Mouse (Mus musculus) hematopoietic multipotent progenitor cell, adult 10-12 weeks (in vitro differentiated cells): ENCODE data around the gene Hspa12b. TPM values are rescaled to one million over a fixed set of nuclear protein-coding genes. Genes with fewer than 3 reads are reported as not detected.

Source experiments
- polyA plus RNA-seq: library from polyadenylated mRNA; stranded (reverse); fragments of >175 nt; gene quantifications from 2 replicates; pipeline ENCODE4 v1.2.3, GENCODE M21; 2012; ENCODE audit warnings: low replicate concordance

The Hspa12b gene
- polyA plus RNA-seq: 0.31 and 0.95 TPM in 2 replicates

GRCm38 (mm10) chr2:131127161-131127730 is at the start of gene Hspa12b:
TSS of gene Hspa12b (plus strand) at chr2:131127280.

GRCm38 (mm10) chr2:131086667-131087390 is 40.3 kb upstream of the Hspa12b start, which contains the start of gene Siglec1:
TSS of gene Siglec1 (minus strand) at chr2:131086765.

GRCm38 (mm10) chr2:131132930-131133547 is 6.0 kb downstream of the Hspa12b start, which contains the start of gene Gm11037:
TSS of gene Gm11037 (plus strand) at chr2:131133497.

GRCm38 (mm10) chr2:131159938-131160581 is 33.0 kb downstream of the Hspa12b start, which contains the start of gene 1700037H04Rik:
TSS of gene 1700037H04Rik (minus strand) at chr2:131160081.

GRCm38 (mm10) chr2:131179990-131180587 is 53.0 kb downstream of the Hspa12b start, which contains the start of gene Cenpb:
TSS of gene Cenpb (minus strand) at chr2:131180067.

GRCm38 (mm10) chr2:131186771-131187601 is 59.9 kb downstream of the Hspa12b start, which contains the start of the genes Cdc25b and Spef1:
TSS of gene Cdc25b (plus strand) at chr2:131186949.
TSS of gene Spef1 (minus strand) at chr2:131187282.

Other genes starting within 250 kb of the Hspa12b start
- gene 4930402H24Rik, start 220.9 kb upstream of the Hspa12b start, polyA plus RNA-seq: 4.2 and 4.9 TPM in 2 replicates
- 2.9 and 4.5 TPM in 2 replicates for gene Atrn, start 220.8 kb upstream of the Hspa12b start, polyA plus RNA-seq
- 4.7 and 9.8 TPM in 2 replicates for gene Gfra4, start 84.2 kb upstream of the Hspa12b start, polyA plus RNA-seq
- 0.42 and 0.55 TPM in 2 replicates for gene Adam33, start 63.5 kb upstream of the Hspa12b start, polyA plus RNA-seq
- 3.7 and 10.3 TPM in 2 replicates for gene Siglec1, start 40.5 kb upstream of the Hspa12b start, polyA plus RNA-seq
- not detected in 2 replicates for gene Gm11037, start 6.2 kb downstream of the Hspa12b start, polyA plus RNA-seq
- 38.0 and 88.3 TPM in 2 replicates for gene 1700037H04Rik, start 32.8 kb downstream of the Hspa12b start, polyA plus RNA-seq
- 99.7 and 157 TPM in 2 replicates for gene Cenpb, start 52.8 kb downstream of the Hspa12b start, polyA plus RNA-seq
- 29.4 and 62.3 TPM in 2 replicates for gene Cdc25b, start 59.7 kb downstream of the Hspa12b start, polyA plus RNA-seq
- gene Spef1, start 60.0 kb downstream of the Hspa12b start, polyA plus RNA-seq: 1.3 and 1.8 TPM in 2 replicates
- gene Ap5s1, start 79.8 kb downstream of the Hspa12b start, polyA plus RNA-seq: 1.7 and 23.3 TPM in 2 replicates
- gene Mavs, start 106.8 kb downstream of the Hspa12b start, polyA plus RNA-seq: 7.7 and 16.5 TPM in 2 replicates
- gene Pank2, start 135.2 kb downstream of the Hspa12b start, polyA plus RNA-seq: 16.0 and 21.6 TPM in 2 replicates
- gene Rnf24, start 225.6 kb downstream of the Hspa12b start, polyA plus RNA-seq: 1.8 and 3.1 TPM in 2 replicates